Mouse (Mus musculus) G1E (cell line): ENCODE measurements around the gene Cd38. TPM values are rescaled to one million over a fixed set of nuclear protein-coding genes. Genes with fewer than 3 reads are reported as not detected.
"Not testable (repeated sequence)": the region's sequence is repeated elsewhere in the genome, so short reads cannot be mapped to it uniquely, and the experiment has no call there.

Experiments
- ATAC-seq: 2 replicates; pipeline ENCODE4 v1.8.0; 2016; ENCODE audit warnings: mild to moderate bottlenecking; ENCODE audit not compliant: insufficient number of reproducible peaks, poor library complexity, low FRiP score, severe bottlenecking; ENCODE audit errors: extremely low read depth
- DNase-seq: peaks from one replicate; pipeline ENCODE4 v3.0.0; 2012; ENCODE audit warnings: low spot score
- H3K27me3 ChIP-seq: 2 replicates; pipeline ENCODE4 v1.6.1; 2012; ENCODE audit warnings: mild to moderate bottlenecking, low read length, inconsistent platforms; ENCODE audit not compliant: insufficient read depth
- H3K36me3 ChIP-seq: replicated peaks from 2 replicates; pipeline ENCODE3; 2012; ENCODE audit warnings: mild to moderate bottlenecking, inconsistent platforms
- H3K4me1 ChIP-seq: 2 replicates; pipeline ENCODE4 v1.6.1; 2012; ENCODE audit warnings: low read depth, low read length, inconsistent platforms, mixed read lengths; ENCODE audit not compliant: insufficient read depth
- H3K4me3 ChIP-seq: 2 replicates; pipeline ENCODE4 v1.5.1; 2012; ENCODE audit warnings: low read depth, mild to moderate bottlenecking, inconsistent platforms, low read length, moderate library complexity, mixed read lengths
- H3K9me3 ChIP-seq: replicated peaks from 2 replicates; pipeline ENCODE4 v1.6.1; 2012; ENCODE audit warnings: inconsistent platforms
- CTCF ChIP-seq: IDR thresholded peaks from 2 replicates; pipeline ENCODE4 v1.5.1; 2012; ENCODE audit warnings: low read depth, low read length, inconsistent platforms, mixed read lengths
- GATA1 ChIP-seq: IDR thresholded peaks from 2 replicates; pipeline ENCODE4 v1.6.1; 2012; ENCODE audit warnings: borderline replicate concordance, low read length, inconsistent platforms, mixed read lengths
- GATA2 ChIP-seq: IDR thresholded peaks from 2 replicates; pipeline ENCODE4 v1.6.1; 2012; ENCODE audit warnings: low read depth, low read length, inconsistent platforms, borderline replicate concordance
- POLR2AphosphoS5 ChIP-seq: IDR thresholded peaks from 2 replicates; pipeline ENCODE4 v1.6.1; 2012; ENCODE audit warnings: low read depth, low read length, inconsistent platforms; ENCODE audit not compliant: insufficient replicate concordance
- TAL1 ChIP-seq: conservative IDR thresholded peaks from 2 replicates; pipeline ENCODE4 v1.6.1; 2012; ENCODE audit warnings: low read depth, low read length, inconsistent platforms, mixed read lengths
- polyA plus RNA-seq: library from polyadenylated mRNA; stranded (reverse); fragments of >175 nt; gene quantifications from 2 replicates; pipeline ENCODE4 v1.2.3, GENCODE M21; 2012
- total RNA-seq, 2 experiments: library from RNA; stranded (forward) in 1 of 2; stranded (reverse) in 1 of 2; fragments of 200-1000 nt in 1 of 2; fragments of >200 nt in 1 of 2; fragmentation: Nextera tagmentation in 1 of 2; gene quantifications; 2 replicates each; pipeline ENCODE4 v1.2.3; 2014 to 2017

Cd38 gene
- total and polyA plus RNA-seq, 3 experiments = 0.05 TPM; not detected in 2

GRCm38 (mm10) chr5:43909213-43909612 lies 40.9 kb downstream of the Cd38 start:
- Histone ChIP-seq H3K9me3 (no peaks in the 10 kb centered on the region), H3K4me3 (no peak overlapping the region), H3K36me3 (no peaks in the 10 kb centered on the region), H3K27me3 (no peaks in the 10 kb centered on the region), H3K4me1 (no peaks in the 10 kb centered on the region)
- TF ChIP-seq TAL1 = no peak
- TF ChIP-seq POLR2AphosphoS5 = no peak
- TF ChIP-seq GATA1 = no peak
- no peak for TF ChIP-seq GATA2
- no peak for TF ChIP-seq CTCF
- DNase-seq = no peak
- ATAC-seq = no peak

DNA sequence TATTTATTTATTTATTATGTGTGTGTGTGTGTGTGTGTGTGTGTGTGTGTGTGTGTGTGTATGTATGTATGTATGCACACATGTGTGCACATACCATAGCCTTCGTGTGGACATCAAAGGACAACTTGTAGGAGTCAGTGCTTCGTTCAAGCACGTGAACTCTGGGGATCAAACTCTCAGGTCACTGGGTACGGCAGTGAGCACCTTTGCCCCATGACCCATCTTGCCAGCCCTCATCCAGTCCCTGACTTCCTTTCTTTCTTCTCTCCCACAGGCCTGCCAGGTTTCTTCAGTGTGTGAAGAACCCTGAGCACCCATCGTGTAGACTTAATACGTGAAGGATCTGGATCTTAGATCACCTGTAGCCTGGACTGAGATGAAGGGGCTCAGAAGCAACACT lies 41.7 kb downstream of the Cd38 start:
- no peak overlapping the region for H3K4me3 ChIP-seq
- no peaks in the 10 kb centered on the region for H3K27me3 ChIP-seq
- H3K36me3 ChIP-seq = no peaks in the 10 kb centered on the region
- no peak for ATAC-seq
- DNase-seq = no peak
- H3K4me1 ChIP-seq = no peaks in the 10 kb centered on the region
- no peak for TF ChIP-seq POLR2AphosphoS5
- H3K9me3 ChIP-seq = no peaks in the 10 kb centered on the region

- DNase-seq, ATAC-seq, H3K9me3 ChIP-seq, H3K4me1 ChIP-seq, H3K4me3 ChIP-seq, H3K36me3 ChIP-seq, H3K27me3 ChIP-seq: not testable (repeated sequence)
These were observed 44.5 kb downstream of the Cd38 start, which contains the start of gene Gm7879 for GRCm38 (mm10) chr5:43912844-43913243. Gene Gm7879, plus strand, starts transcription at chr5:43913144.

DNA sequence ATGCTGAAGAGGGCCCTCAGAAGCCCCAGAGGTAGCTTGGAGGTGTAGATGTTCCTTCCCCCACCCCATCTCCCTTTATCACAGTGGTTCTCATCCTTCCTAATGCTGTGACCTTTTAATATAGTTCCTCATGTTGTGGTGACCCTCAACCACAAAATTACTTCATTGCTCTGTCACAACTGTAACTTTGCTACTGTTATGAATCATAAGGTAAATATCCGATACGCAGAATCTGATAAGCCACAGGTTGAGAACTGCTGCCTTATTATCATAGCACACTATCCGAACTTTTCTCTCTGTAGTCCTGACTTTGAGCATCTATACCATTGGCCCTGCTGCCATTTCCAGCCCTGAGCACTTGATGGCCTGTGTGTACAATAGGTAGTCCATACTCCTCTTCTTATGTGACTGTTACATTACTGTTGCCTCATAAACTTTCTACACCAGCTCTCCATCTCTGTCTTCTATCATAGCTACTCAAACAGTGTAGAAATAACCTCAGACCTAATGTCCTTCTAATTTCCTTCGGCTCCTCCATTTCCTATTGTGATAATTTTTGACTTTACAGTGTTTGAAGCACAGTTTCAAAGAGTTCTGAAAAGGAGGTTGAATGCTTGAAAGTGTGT lies 47.0 kb downstream of the Cd38 start:
- TF ChIP-seq TAL1 (no peak), CTCF (no peak), POLR2AphosphoS5 (no peak), GATA2 (no peak), GATA1 (no peak)
- no peaks in the 10 kb centered on the region for H3K36me3 ChIP-seq
- no peaks in the 10 kb centered on the region for H3K27me3 ChIP-seq
- H3K4me3 ChIP-seq = no peak overlapping the region
- no peaks in the 10 kb centered on the region for H3K4me1 ChIP-seq
- ATAC-seq (no peak), DNase-seq (no peak)
- no peaks in the 10 kb centered on the region for H3K9me3 ChIP-seq

DNA sequence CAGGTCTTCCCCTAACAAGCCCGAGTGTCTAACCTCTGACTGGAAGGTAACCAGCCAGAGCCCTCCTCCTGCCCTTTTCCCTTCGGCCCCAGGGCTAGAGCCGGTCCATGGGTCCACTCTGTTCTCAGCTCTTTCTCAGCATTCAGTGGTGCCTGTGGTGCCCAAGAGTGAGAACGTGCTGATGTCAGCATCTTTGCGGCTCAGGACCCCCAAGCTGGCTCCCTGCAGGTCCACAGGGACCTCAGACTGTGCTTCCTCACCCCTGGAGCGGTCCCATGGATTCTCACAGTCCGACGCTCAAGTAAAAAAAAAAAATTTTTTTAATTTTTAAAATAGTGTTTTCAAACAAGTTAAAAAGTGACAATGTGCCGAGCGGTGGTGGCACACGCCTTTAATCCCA lies 53.5 kb downstream of the Cd38 start:
- H3K36me3 ChIP-seq = no peaks in the 10 kb centered on the region
- no peaks in the 10 kb centered on the region for H3K9me3 ChIP-seq
- TF ChIP-seq GATA2 = no peak
- no peak for TF ChIP-seq CTCF
- no peak for TF ChIP-seq POLR2AphosphoS5
- no peak for TF ChIP-seq GATA1
- no peak for TF ChIP-seq TAL1
- DNase-seq = no peak
- no peak overlapping the region for H3K4me3 ChIP-seq
- ATAC-seq = no peak
- H3K27me3 ChIP-seq = no peaks in the 10 kb centered on the region
- H3K4me1 ChIP-seq = no peaks in the 10 kb centered on the region

- ATAC-seq (no peak), DNase-seq (no peak)
- Histone ChIP-seq H3K27me3 (no peaks in the 10 kb centered on the region), H3K4me3 (no peak overlapping the region), H3K36me3 (no peaks in the 10 kb centered on the region), H3K9me3 (no peaks in the 10 kb centered on the region), H3K4me1 (no peaks in the 10 kb centered on the region)
- TF ChIP-seq TAL1 (no peak), GATA2 (no peak), GATA1 (no peak), POLR2AphosphoS5 (no peak), CTCF (no peak)
These were observed 55.6 kb downstream of the Cd38 start for GRCm38 (mm10) chr5:43923933-43924332.

DNA sequence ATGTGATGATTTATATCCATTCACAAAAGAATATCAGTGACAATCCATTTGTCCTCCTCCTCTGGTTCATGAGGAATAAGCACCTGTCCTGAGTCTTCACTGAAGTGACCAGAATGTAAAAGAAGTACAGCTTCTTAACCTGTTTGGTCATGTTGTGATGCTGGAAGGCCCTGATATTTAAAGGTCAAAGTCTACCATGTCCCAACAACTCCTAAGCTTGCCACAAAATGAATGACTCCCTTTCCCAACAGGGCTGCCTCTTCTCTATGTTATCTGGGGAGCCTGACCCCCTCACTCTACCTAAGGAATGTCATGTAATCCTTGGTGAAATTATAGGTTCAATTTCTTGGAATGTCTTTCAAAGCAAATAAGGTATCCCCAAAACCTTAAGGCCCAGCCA lies 59.4 kb downstream of the Cd38 start:
- ATAC-seq = no peak
- no peaks in the 10 kb centered on the region for H3K9me3 ChIP-seq
- H3K4me1 ChIP-seq = no peaks in the 10 kb centered on the region
- H3K27me3 ChIP-seq = peaks cover 12% of the 10 kb centered on the region; the same call in 1 of the 2 replicates
- DNase-seq = no peak
- no peaks in the 10 kb centered on the region for H3K36me3 ChIP-seq
- no peak for TF ChIP-seq TAL1
- no peak for TF ChIP-seq GATA1
- no peak for TF ChIP-seq POLR2AphosphoS5
- TF ChIP-seq CTCF = no peak
- TF ChIP-seq GATA2 = no peak
- no peak overlapping the region for H3K4me3 ChIP-seq
